Mouse (Mus musculus) limb, embryonic 12.5 days (tissue): ENCODE results near the gene Micu1. TPM values are rescaled to one million over a fixed set of nuclear protein-coding genes. Genes with fewer than 3 reads are reported as not detected.
A peak's percentile ranks its signal among the peaks of the same experiment; 100 is the strongest.

Experiments used
- ATAC-seq: fragments of 200-750 bp; cut with Nextera tagmentation; 2 replicates; pipeline ENCODE4 v1.8.0; 2017; ENCODE audit warnings: low read depth, moderate TSS enrichment; ENCODE audit not compliant: insufficient number of reproducible peaks, insufficient read depth, low FRiP score, low TSS enrichment
- H3K27ac ChIP-seq: fragments of 300-500 bp; sonication (generic); 2 replicates; pipeline ENCODE4 v1.5.1; 2016; ENCODE audit warnings: mild to moderate bottlenecking, moderate library complexity
- H3K27me3 ChIP-seq: fragments of 300-500 bp; sonication (generic); 2 replicates; pipeline ENCODE4 v1.6.1; 2016; ENCODE audit warnings: mild to moderate bottlenecking, moderate library complexity
- H3K36me3 ChIP-seq: fragments of 300-500 bp; sonication (generic); 2 replicates; pipeline ENCODE4 v1.6.1; 2016; ENCODE audit warnings: mild to moderate bottlenecking, moderate library complexity
- H3K4me1 ChIP-seq: fragments of 300-500 bp; sonication (generic); replicated peaks from 2 replicates; pipeline ENCODE4 v1.6.1; 2016
- H3K4me2 ChIP-seq: fragments of 300-500 bp; sonication (generic); 2 replicates; pipeline ENCODE4 v1.6.1; 2016; ENCODE audit warnings: mild to moderate bottlenecking, moderate library complexity
- H3K4me3 ChIP-seq: fragments of 300-500 bp; sonication (generic); replicated peaks from 2 replicates; pipeline ENCODE4 v1.5.1; 2016; ENCODE audit warnings: mild to moderate bottlenecking
- H3K9ac ChIP-seq: fragments of 300-500 bp; sonication (generic); replicated peaks from 2 replicates; pipeline ENCODE4 v1.6.1; 2016; ENCODE audit warnings: mild to moderate bottlenecking, moderate library complexity
- H3K9me3 ChIP-seq: fragments of 300-500 bp; sonication (generic); 2 replicates; pipeline ENCODE4 v1.6.1; 2016; ENCODE audit warnings: mild to moderate bottlenecking, moderate library complexity
- WGBS: fragments of 180-500 bp; shearing (Covaris S2); methylation state at CpG from one replicate; pipeline ENCODE4 v1.1.7; 2016; 5-methylcytosine and 5-hydroxymethylcytosine counted together
- polyA plus RNA-seq: library from polyadenylated mRNA; unstranded; fragments of >200 nt; fragmentation: Nextera tagmentation; extraction: Ambion mirVana; gene quantifications from 2 replicates; pipeline ENCODE4 v1.2.1, GENCODE M21; 2016

Micu1 gene
- polyA plus RNA-seq, 1 experiment from 2014 or later = 80.5 TPM

GRCm38 (mm10) chr10:59754104-59754503, 51.8 kb downstream of the Micu1 start:
- H3K4me2 ChIP-seq = no peak overlapping the region
- H3K4me3 ChIP-seq = no peak overlapping the region
- H3K4me1 ChIP-seq = peaks cover 45% of the 10 kb centered on the region
- 75% methylated on average over 1 of the region's 1 CpGs for WGBS
- H3K27me3 ChIP-seq = no peaks in the 10 kb centered on the region
- peaks cover 10% of the 10 kb centered on the region for H3K36me3 ChIP-seq
- no peak overlapping the region for H3K9ac ChIP-seq
- no peak for ATAC-seq
- H3K9me3 ChIP-seq = no peaks in the 10 kb centered on the region
- no peak overlapping the region for H3K27ac ChIP-seq

- H3K4me1 ChIP-seq = peaks cover 45% of the 10 kb centered on the region
- H3K9me3 ChIP-seq = no peaks in the 10 kb centered on the region
- H3K4me2 ChIP-seq = no peak overlapping the region
- H3K36me3 ChIP-seq = peaks cover 10% of the 10 kb centered on the region
- H3K9ac ChIP-seq = no peak overlapping the region
- 75% methylated on average over 1 of the region's 1 CpGs for WGBS
- no peaks in the 10 kb centered on the region for H3K27me3 ChIP-seq
- no peak overlapping the region for H3K27ac ChIP-seq
- ATAC-seq = no peak
- H3K4me3 ChIP-seq = no peak overlapping the region
Observed at GRCm38 (mm10) chr10:59754901-59755300, 52.6 kb downstream of the Micu1 start.

GRCm38 (mm10) chr10:59755681-59756080, 53.4 kb downstream of the Micu1 start:
- WGBS = 72% methylated on average over 11 of the region's 11 CpGs
- peak overlapping the region; percentile 78 for H3K27ac ChIP-seq
- peaks cover 45% of the 10 kb centered on the region for H3K4me1 ChIP-seq
- no peaks in the 10 kb centered on the region for H3K27me3 ChIP-seq
- peak overlapping the region; percentile 17; the same call in 1 of the 2 replicates for H3K4me2 ChIP-seq
- H3K9ac ChIP-seq = 0 out of 2 replicates have a peak overlapping the region, but pooled peaks have one; percentile 12
- H3K36me3 ChIP-seq = peaks cover 10% of the 10 kb centered on the region
- H3K4me3 ChIP-seq = no peak overlapping the region
- ATAC-seq = no peak
- H3K9me3 ChIP-seq = no peaks in the 10 kb centered on the region

GRCm38 (mm10) chr10:59756090-59756489, 53.8 kb downstream of the Micu1 start:
- H3K4me3 ChIP-seq = no peak overlapping the region
- no peak for ATAC-seq
- no peaks in the 10 kb centered on the region for H3K9me3 ChIP-seq
- no peak overlapping the region for H3K9ac ChIP-seq
- peak overlapping the region; percentile 78 for H3K27ac ChIP-seq
- peak overlapping the region; percentile 17; the same call in 1 of the 2 replicates for H3K4me2 ChIP-seq
- 46% methylated on average over 12 of the region's 12 CpGs for WGBS
- no peaks in the 10 kb centered on the region for H3K27me3 ChIP-seq
- H3K4me1 ChIP-seq = peaks cover 41% of the 10 kb centered on the region
- peaks cover 10% of the 10 kb centered on the region for H3K36me3 ChIP-seq

- no peak overlapping the region for H3K9ac ChIP-seq
- peak overlapping the region; percentile 78 for H3K27ac ChIP-seq
- no peaks in the 10 kb centered on the region for H3K9me3 ChIP-seq
- H3K36me3 ChIP-seq = peaks cover 10% of the 10 kb centered on the region
- H3K4me3 ChIP-seq = no peak overlapping the region
- peak; percentile 52; the same call in 1 of the 2 replicates for ATAC-seq
- WGBS = 32% methylated on average over 8 of the region's 8 CpGs
- peaks cover 39% of the 10 kb centered on the region for H3K4me1 ChIP-seq
- 0 out of 2 replicates have a peak overlapping the region, but pooled peaks have one; percentile 4 for H3K4me2 ChIP-seq
- no peaks in the 10 kb centered on the region for H3K27me3 ChIP-seq
Observed at GRCm38 (mm10) chr10:59756570-59756969, 54.3 kb downstream of the Micu1 start.

GRCm38 (mm10) chr10:59764781-59765180, 62.5 kb downstream of the Micu1 start:
- H3K4me2 ChIP-seq = no peak overlapping the region
- no peak overlapping the region for H3K4me3 ChIP-seq
- no peaks in the 10 kb centered on the region for H3K9me3 ChIP-seq
- H3K27me3 ChIP-seq = no peaks in the 10 kb centered on the region
- H3K4me1 ChIP-seq = no peaks in the 10 kb centered on the region
- no peak overlapping the region for H3K9ac ChIP-seq
- no peak for ATAC-seq
- H3K27ac ChIP-seq = no peak overlapping the region
- 93% methylated on average over 6 of the region's 6 CpGs for WGBS
- H3K36me3 ChIP-seq = peaks cover 34% of the 10 kb centered on the region

- Histone ChIP-seq H3K4me1 (no peaks in the 10 kb centered on the region), H3K9me3 (no peaks in the 10 kb centered on the region), H3K4me3 (no peak overlapping the region), H3K4me2 (no peak overlapping the region), H3K36me3 (peaks cover 36% of the 10 kb centered on the region), H3K27me3 (no peaks in the 10 kb centered on the region), H3K9ac (no peak overlapping the region), H3K27ac (no peak overlapping the region)
- WGBS = 82% methylated on average over 13 of the region's 13 CpGs
- no peak for ATAC-seq
Observed at GRCm38 (mm10) chr10:59768369-59769079, 66.2 kb downstream of the Micu1 start.

GRCm38 (mm10) chr10:59771375-59772048, 69.2 kb downstream of the Micu1 start:
- Histone ChIP-seq H3K4me1 (no peaks in the 10 kb centered on the region; the same call in 1 of the 2 replicates), H3K9ac (no peak overlapping the region), H3K27me3 (no peaks in the 10 kb centered on the region), H3K36me3 (peaks cover 29% of the 10 kb centered on the region), H3K9me3 (no peaks in the 10 kb centered on the region), H3K4me3 (no peak overlapping the region), H3K27ac (no peak overlapping the region), H3K4me2 (no peak overlapping the region)
- no peak for ATAC-seq
- 83% methylated on average over 6 of the region's 6 CpGs for WGBS

GRCm38 (mm10) chr10:59772049-59772397, 69.7 kb downstream of the Micu1 start:
- Histone ChIP-seq H3K27me3 (no peaks in the 10 kb centered on the region), H3K9me3 (no peaks in the 10 kb centered on the region), H3K27ac (no peak overlapping the region), H3K36me3 (peaks cover 30% of the 10 kb centered on the region), H3K4me2 (no peak overlapping the region), H3K4me3 (no peak overlapping the region), H3K4me1 (peaks cover under 1% of the 10 kb centered on the region; the same call in 1 of the 2 replicates), H3K9ac (no peak overlapping the region)
- no peak for ATAC-seq
- 87% methylated on average over 2 of the region's 2 CpGs for WGBS

- Histone ChIP-seq H3K27me3 (no peaks in the 10 kb centered on the region), H3K4me1 (peaks cover 12% of the 10 kb centered on the region; the same call in 1 of the 2 replicates), H3K27ac (no peak overlapping the region), H3K36me3 (peaks cover 26% of the 10 kb centered on the region), H3K4me2 (no peak overlapping the region), H3K9me3 (no peaks in the 10 kb centered on the region), H3K4me3 (no peak overlapping the region), H3K9ac (no peak overlapping the region)
- 94% methylated on average over 13 of the region's 13 CpGs for WGBS
- no peak for ATAC-seq
Observed at GRCm38 (mm10) chr10:59773441-59774140, 71.3 kb downstream of the Micu1 start.

GRCm38 (mm10) chr10:59774141-59774534, 71.9 kb downstream of the Micu1 start:
- no peak overlapping the region for H3K4me2 ChIP-seq
- H3K9ac ChIP-seq = no peak overlapping the region
- ATAC-seq = no peak
- peaks cover 21% of the 10 kb centered on the region for H3K36me3 ChIP-seq
- H3K27me3 ChIP-seq = no peaks in the 10 kb centered on the region
- no peaks in the 10 kb centered on the region for H3K9me3 ChIP-seq
- 91% methylated on average over 3 of the region's 3 CpGs for WGBS
- H3K27ac ChIP-seq = no peak overlapping the region
- H3K4me1 ChIP-seq = peaks cover 12% of the 10 kb centered on the region; the same call in 1 of the 2 replicates
- H3K4me3 ChIP-seq = no peak overlapping the region
